19 mouse cellular contexts compared by ENCODE assay signal in genomic region chr13:38725452-38725851, GRCm38 (mm10).
"Had no signal": no experiment of that assay in that cellular context is flagged by ENCODE, and none has a peak within 500 bp of the region (broad histone marks: within the 10 kb centered on the region; RNA-seq: fewer than 3 reads in every experiment).

No protein-coding gene starts in this region.

- H3K9me3 ChIP-seq: lung, embryonic 15.5 days; midbrain, embryonic 10.5 days; midbrain, embryonic 12.5 days; neural tube, embryonic 13.5 days; neural tube, embryonic 15.5 days had no signal

- H3K4me3 ChIP-seq: lung, embryonic 15.5 days; midbrain, embryonic 10.5 days; midbrain, embryonic 12.5 days; myocyte; neural tube, embryonic 13.5 days; neural tube, embryonic 15.5 days had no signal

- H3K9ac ChIP-seq: liver, postnatal 0 days; lung, embryonic 15.5 days; midbrain, embryonic 12.5 days; neural tube, embryonic 13.5 days; neural tube, embryonic 15.5 days had no signal

- ATAC-seq: liver, postnatal 0 days; midbrain, embryonic 16.5 days had no signal

- H3K36me3 ChIP-seq: lung, embryonic 15.5 days; midbrain, embryonic 10.5 days; midbrain, embryonic 12.5 days; neural tube, embryonic 13.5 days; neural tube, embryonic 15.5 days had no signal

- H3K27ac ChIP-seq: lung, embryonic 15.5 days; midbrain, embryonic 10.5 days; midbrain, embryonic 12.5 days; neural tube, embryonic 13.5 days; neural tube, embryonic 15.5 days had no signal

- H3K27me3 ChIP-seq: lung, embryonic 15.5 days; midbrain, embryonic 12.5 days; neural tube, embryonic 13.5 days; neural tube, embryonic 15.5 days had no signal

- H3K4me2 ChIP-seq: lung, embryonic 15.5 days; midbrain, embryonic 12.5 days; neural tube, embryonic 13.5 days; neural tube, embryonic 15.5 days had no signal

- DNase-seq: liver, postnatal 0 days; lung, adult 2 months; lung, postnatal 10 days; lung, postnatal 4 days; midbrain, embryonic 14.5 days; retina, postnatal 1 day; right cerebral cortex, postnatal 25 days; right cerebral cortex, postnatal 4 days; spleen, adult 18-20 months; thymus, adult 2 months; thymus, postnatal 25 days; thymus, postnatal 4 days had no signal

- H3K4me1 ChIP-seq: lung, embryonic 15.5 days; midbrain, embryonic 10.5 days; midbrain, embryonic 12.5 days; neural tube, embryonic 13.5 days; neural tube, embryonic 15.5 days had no signal
